Comparison of ENCODE assay signal across 8 mouse cellular contexts in the genomic region with DNA sequence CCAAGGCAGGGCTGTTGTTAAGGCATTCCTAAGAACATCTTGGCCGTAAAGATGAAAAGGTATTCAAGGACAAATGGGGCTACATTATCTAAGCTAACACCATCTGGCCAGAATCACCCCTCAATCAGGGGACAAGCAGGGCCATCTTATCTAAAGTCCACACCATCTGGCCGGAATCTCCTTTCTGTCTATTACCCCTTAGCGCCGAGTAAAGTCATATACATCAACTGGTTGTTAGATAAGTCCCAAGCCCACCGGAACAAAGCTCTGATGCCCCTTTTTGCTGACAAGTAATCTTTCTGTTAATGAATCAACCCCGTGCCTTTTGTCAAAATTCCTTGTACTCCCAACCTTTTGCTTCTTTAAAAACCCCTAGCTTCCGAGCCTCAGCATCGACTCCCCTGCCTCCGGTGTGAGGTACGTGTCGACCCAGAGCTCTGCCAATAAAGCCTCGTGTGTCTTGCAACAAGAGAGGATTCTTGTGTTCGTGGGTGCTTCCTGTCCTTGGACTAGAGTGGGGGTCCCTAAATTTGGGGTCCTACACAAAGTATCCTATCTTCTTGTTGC.
DNase-seq lines count a peak whose midpoint lies in the region; ATAC-seq and TF ChIP-seq lines count a peak whose summit lies in the region.
"Not testable (repeated sequence)": the region's sequence is repeated elsewhere in the genome, so short reads cannot be mapped to it uniquely, and the experiment has no call there.

No protein-coding gene starts in this region.

- not testable (repeated sequence) for H3K79me2 ChIP-seq in heart, adult 2 months (replicated peaks; ENCODE audit: control insufficient read depth, insufficient read depth, low read length)

- TF ChIP-seq EP300 in heart, adult 2 months (IDR thresholded peaks at IDR 0.05; ENCODE audit: insufficient read depth, low read depth, low read length): not testable (repeated sequence)

- H3K9ac ChIP-seq in heart, adult 2 months (ENCODE audit: low read depth, low read length); limb, embryonic 11.5 days (ENCODE audit: low read length): not testable (repeated sequence)

- 83% methylated on average over 12 of the region's 13 CpGs for WGBS in heart, adult 2 months
- WGBS in limb, embryonic 11.5 days: 84% methylated on average over 12 of the region's 13 CpGs

- H3K27ac ChIP-seq in heart, adult 2 months; limb, embryonic 11.5 days (replicated peaks; ENCODE audit: low read depth, low read length): not testable (repeated sequence)

- not testable (repeated sequence) for H3K4me1 ChIP-seq in heart, adult 2 months (ENCODE audit: control insufficient read depth, insufficient read depth, low read length); limb, embryonic 11.5 days (ENCODE audit: control insufficient read depth, insufficient read depth, low read length)

- H3K4me3 ChIP-seq in heart, adult 2 months; limb, embryonic 11.5 days (ENCODE audit: low read depth, low read length): not testable (repeated sequence)

- not testable (repeated sequence) for H3K9me3 ChIP-seq in limb, embryonic 11.5 days (ENCODE audit: control insufficient read depth, low read length)

- intact Hi-C loops in heart, adult 2 months (cut with DNase I): not testable (repeated sequence)

- not testable (repeated sequence) for H3K4me2 ChIP-seq in limb, embryonic 11.5 days (ENCODE audit: low read depth, severe bottlenecking)

- peak; percentile 36 to 37 for DNase-seq in B cell, adult 2 months
- peak; percentile 4 for DNase-seq in adrenal gland, postnatal 14 days
- peak; percentile 3 for DNase-seq in embryo, embryonic 10 days (ENCODE audit: low spot score)
- peak; percentile 46 to 62 for DNase-seq in heart, adult 2 months
- peak; percentile 21 for DNase-seq in kidney, postnatal 10 days
- DNase-seq in limb, embryonic 11.5 days (ENCODE audit: low spot score): peak; percentile 12
- peak; percentile 6 for DNase-seq in right cerebral cortex, postnatal 14 days
- peak; percentile 27 to 38 for DNase-seq in thymus, postnatal 36 days

- not testable (repeated sequence) for ATAC-seq in limb, embryonic 11.5 days (ENCODE audit: insufficient number of reproducible peaks, low FRiP score, low TSS enrichment, low read depth)

- H3K36me3 ChIP-seq in heart, adult 2 months (ENCODE audit: control insufficient read depth, insufficient read depth, low read length); limb, embryonic 11.5 days (ENCODE audit: control insufficient read depth, insufficient read depth, low read length): not testable (repeated sequence)

- TF ChIP-seq CTCF in heart, adult 2 months (IDR thresholded peaks at IDR 0.05): not testable (repeated sequence)

- TF ChIP-seq POLR2A in heart, adult 2 months (IDR thresholded peaks at IDR 0.05; ENCODE audit: insufficient read depth, low read depth, low read length): not testable (repeated sequence)

- not testable (repeated sequence) for H3K27me3 ChIP-seq in heart, adult 2 months (ENCODE audit: control insufficient read depth, insufficient read depth, low read length); limb, embryonic 11.5 days (ENCODE audit: control insufficient read depth, insufficient read depth, low read length)

Comparison
In these comparisons a context has a peak if more than half of its experiments do, and no peak if none do; other contexts are left out.
1. DNase-seq: peak in every context shown above with its lines; median percentile 54 in heart, adult 2 months; 36 in B cell, adult 2 months; 32 in thymus, postnatal 36 days; 21 in kidney, postnatal 10 days; 12 in limb, embryonic 11.5 days; 6 in right cerebral cortex, postnatal 14 days; 4 in adrenal gland, postnatal 14 days; 3 in embryo, embryonic 10 days.